Mouse (Mus musculus) forebrain, postnatal 0 days (tissue): ENCODE data around the gene Pde4d. TPM values are rescaled to one million over a fixed set of nuclear protein-coding genes. Genes with fewer than 3 reads are reported as not detected.
"Not testable (repeated sequence)": the region's sequence is repeated elsewhere in the genome, so short reads cannot be mapped to it uniquely, and the experiment has no call there.

ENCODE experiments used
- ATAC-seq: fragments of 200-750 bp; cut with Nextera tagmentation; 2 replicates; pipeline ENCODE4 v1.8.0; 2017; ENCODE audit warnings: mild to moderate bottlenecking, moderate library complexity
- DNase-seq: peaks from one replicate; pipeline ENCODE4 v3.0.0-alpha.2; 2015
- H3K27ac ChIP-seq: fragments of 300-500 bp; sonication (generic); 2 replicates; pipeline ENCODE4 v1.5.1; 2014; ENCODE audit warnings: low read depth, mild to moderate bottlenecking, antibody characterized with exemption, low read length, moderate library complexity, mixed read lengths
- H3K27me3 ChIP-seq: fragments of 300-500 bp; sonication (generic); 2 replicates; pipeline ENCODE4 v1.6.1; 2014; ENCODE audit warnings: mild to moderate bottlenecking, low read length, mixed read lengths; ENCODE audit not compliant: insufficient read depth
- H3K36me3 ChIP-seq: fragments of 300-500 bp; sonication (generic); 2 replicates; pipeline ENCODE4 v1.6.1; 2014; ENCODE audit warnings: mild to moderate bottlenecking, moderate library complexity; ENCODE audit not compliant: insufficient read depth
- H3K4me1 ChIP-seq: fragments of 300-500 bp; sonication (generic); 2 replicates; pipeline ENCODE4 v1.6.1; 2014; ENCODE audit warnings: antibody characterized with exemption; ENCODE audit not compliant: insufficient read depth
- H3K4me2 ChIP-seq: fragments of 300-500 bp; sonication (generic); 2 replicates; pipeline ENCODE4 v1.6.1; 2014; ENCODE audit warnings: low read depth, mild to moderate bottlenecking, moderate library complexity
- H3K4me3 ChIP-seq: fragments of 300-500 bp; sonication (generic); 2 replicates; pipeline ENCODE4 v1.5.1; 2014; ENCODE audit warnings: low read depth, low read length, mixed read lengths
- H3K9ac ChIP-seq: fragments of 300-500 bp; sonication (generic); 2 replicates; pipeline ENCODE4 v1.6.1; 2014; ENCODE audit warnings: mild to moderate bottlenecking
- H3K9me3 ChIP-seq: fragments of 300-500 bp; sonication (generic); 2 replicates; pipeline ENCODE4 v1.6.1; 2016; ENCODE audit warnings: low read length
- CTCF ChIP-seq: sonication (generic); IDR thresholded peaks from 2 replicates; pipeline ENCODE4 v1.5.1; 2016; ENCODE audit warnings: antibody characterized with exemption, control low read depth, low read depth
- WGBS: fragments of 180-500 bp; shearing (Covaris S2); extraction: QIAGEN DNeasy Blood & Tissue Kit; methylation state at CpG from one replicate; pipeline ENCODE4 v1.1.7; 2014; 5-methylcytosine and 5-hydroxymethylcytosine counted together
- polyA plus RNA-seq: library from polyadenylated mRNA; unstranded; fragments of >200 nt; fragmentation: Nextera tagmentation; extraction: Ambion mirVana; gene quantifications from 2 replicates; pipeline ENCODE4 v1.2.1, GENCODE M21; 2015
- total RNA-seq: library from RNA; depleted of rRNA; stranded (reverse); fragments of >200 nt; gene quantifications from 2 replicates; pipeline ENCODE4 v1.2.3, GENCODE M21; 2014

Gene Pde4d
- total and polyA plus RNA-seq, 2 experiments from 2014 or later: 13.2 to 78.8 TPM

GRCm38 (mm10) chr13:108722234-108722633 lies 272.5 kb downstream of the Pde4d start:
- Histone ChIP-seq H3K9ac (no peak overlapping the region), H3K36me3 (no peaks in the 10 kb centered on the region), H3K4me3 (no peak overlapping the region), H3K9me3 (no peaks in the 10 kb centered on the region), H3K4me1 (no peaks in the 10 kb centered on the region), H3K27me3 (no peaks in the 10 kb centered on the region), H3K4me2 (no peak overlapping the region), H3K27ac (no peak overlapping the region)
- ATAC-seq (no peak), DNase-seq (no peak)
- WGBS: 82% methylated on average over 5 of the region's 5 CpGs
- no peak for TF ChIP-seq CTCF

- not testable (repeated sequence) for H3K9ac ChIP-seq, H3K9me3 ChIP-seq, H3K4me1 ChIP-seq, H3K4me3 ChIP-seq, DNase-seq, H3K27ac ChIP-seq, ATAC-seq, H3K36me3 ChIP-seq, H3K4me2 ChIP-seq, H3K27me3 ChIP-seq
- 90% methylated on average over 2 of the region's 2 CpGs for WGBS
Measured at GRCm38 (mm10) chr13:108734356-108734755, 284.6 kb downstream of the Pde4d start.

- Histone ChIP-seq H3K4me2 (no peak overlapping the region), H3K9me3 (no peaks in the 10 kb centered on the region), H3K27ac (no peak overlapping the region), H3K36me3 (no peaks in the 10 kb centered on the region), H3K27me3 (no peaks in the 10 kb centered on the region), H3K9ac (no peak overlapping the region), H3K4me3 (no peak overlapping the region), H3K4me1 (no peaks in the 10 kb centered on the region)
- no peak for TF ChIP-seq CTCF
- 88% methylated on average over 3 of the region's 3 CpGs for WGBS
- DNase-seq (no peak), ATAC-seq (no peak)
Measured at GRCm38 (mm10) chr13:108751155-108751840, 301.6 kb downstream of the Pde4d start.

GRCm38 (mm10) chr13:108757477-108757876 lies 307.7 kb downstream of the Pde4d start:
- 63% methylated on average over 7 of the region's 7 CpGs for WGBS
- no peak for TF ChIP-seq CTCF
- H3K9me3 ChIP-seq: no peaks in the 10 kb centered on the region
- H3K27ac ChIP-seq: no peak overlapping the region
- no peak for ATAC-seq
- H3K4me2 ChIP-seq: no peak overlapping the region
- no peak for DNase-seq
- no peaks in the 10 kb centered on the region for H3K27me3 ChIP-seq
- H3K9ac ChIP-seq: no peak overlapping the region
- H3K4me3 ChIP-seq: no peak overlapping the region
- no peaks in the 10 kb centered on the region for H3K4me1 ChIP-seq
- no peaks in the 10 kb centered on the region for H3K36me3 ChIP-seq

GRCm38 (mm10) chr13:108758331-108758730 lies 308.6 kb downstream of the Pde4d start:
- WGBS: 69% methylated on average over 4 of the region's 4 CpGs
- Histone ChIP-seq H3K4me2 (no peak overlapping the region), H3K27me3 (no peaks in the 10 kb centered on the region), H3K27ac (no peak overlapping the region), H3K4me1 (no peaks in the 10 kb centered on the region), H3K9me3 (no peaks in the 10 kb centered on the region), H3K9ac (no peak overlapping the region), H3K4me3 (no peak overlapping the region), H3K36me3 (no peaks in the 10 kb centered on the region)
- ATAC-seq (no peak), DNase-seq (no peak)
- TF ChIP-seq CTCF: no peak

- no peak overlapping the region for H3K4me2 ChIP-seq
- no peaks in the 10 kb centered on the region for H3K27me3 ChIP-seq
- H3K4me3 ChIP-seq: no peak overlapping the region
- H3K36me3 ChIP-seq: no peaks in the 10 kb centered on the region
- H3K27ac ChIP-seq: no peak overlapping the region
- H3K4me1 ChIP-seq: no peaks in the 10 kb centered on the region
- 31% methylated on average over 4 of the region's 4 CpGs for WGBS
- no peaks in the 10 kb centered on the region for H3K9me3 ChIP-seq
- peak; percentile 48; the same call in 1 of the 2 replicates for ATAC-seq
- H3K9ac ChIP-seq: no peak overlapping the region
- DNase-seq: no peak
- TF ChIP-seq CTCF: no peak
Measured at GRCm38 (mm10) chr13:108759140-108759539, 309.4 kb downstream of the Pde4d start.

- Histone ChIP-seq H3K4me1 (no peaks in the 10 kb centered on the region), H3K4me3 (no peak overlapping the region), H3K9ac (no peak overlapping the region), H3K4me2 (no peak overlapping the region), H3K27me3 (no peaks in the 10 kb centered on the region), H3K36me3 (no peaks in the 10 kb centered on the region), H3K27ac (no peak overlapping the region), H3K9me3 (no peaks in the 10 kb centered on the region)
- DNase-seq: no peak
- no peak for ATAC-seq
- no peak for TF ChIP-seq CTCF
- WGBS: 85% methylated on average over 3 of the region's 3 CpGs
Measured at GRCm38 (mm10) chr13:108763295-108763694, 313.5 kb downstream of the Pde4d start.
